Mouse (Mus musculus): ENCODE results near the gene Gucy2g.

Gucy2g gene

GRCm38 (mm10) chr19:55164162-55164561, 76.9 kb downstream of the Gucy2g start:
- DNase-seq (ENCODE audit: low read depth, low spot score), result no peak

DNA sequence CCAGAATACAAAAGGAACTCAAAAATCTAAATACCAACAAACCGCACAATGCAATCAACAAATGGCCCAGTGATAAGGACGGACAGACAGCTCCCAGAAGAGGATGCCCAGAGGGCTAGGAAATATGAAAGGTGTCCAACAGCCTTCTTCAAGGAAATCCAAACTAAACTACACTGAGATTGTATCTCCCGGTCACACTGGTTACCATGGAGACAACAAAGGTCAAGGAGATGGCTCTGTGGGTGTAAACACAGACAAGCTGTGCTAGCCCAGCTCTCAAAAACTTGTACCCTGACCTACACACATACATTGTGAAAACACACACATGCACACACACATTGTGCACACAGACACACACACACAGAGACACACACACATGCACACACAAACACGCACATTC, 78.8 kb downstream of the Gucy2g start:
- peak; percentile 45 for DNase-seq (ENCODE audit: low read depth, low spot score)

DNA sequence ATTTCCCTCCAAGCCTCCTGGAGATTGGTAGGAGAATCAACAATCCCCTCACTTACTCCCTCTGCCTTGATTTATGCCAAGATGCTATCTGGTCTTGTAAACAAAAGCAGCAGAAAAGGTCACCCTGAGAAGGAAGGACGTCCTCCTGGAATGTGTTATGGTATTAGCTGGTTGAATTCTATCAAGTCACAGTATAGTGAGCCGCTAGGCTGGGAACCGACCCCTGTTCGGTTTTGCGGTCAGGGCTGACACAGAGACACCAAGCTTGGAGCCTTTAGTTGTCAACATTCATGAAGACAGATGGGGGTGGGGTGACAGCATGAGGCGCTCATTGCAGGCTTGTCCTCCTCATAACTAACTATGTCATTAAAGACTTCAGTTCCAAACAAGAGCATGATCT, 81.2 kb downstream of the Gucy2g start:
- no peak for DNase-seq (ENCODE audit: low read depth, low spot score)

- DNase-seq (ENCODE audit: low read depth, low spot score), result no peak
Measured at GRCm38 (mm10) chr19:55158606-55159005, 82.4 kb downstream of the Gucy2g start.

DNA sequence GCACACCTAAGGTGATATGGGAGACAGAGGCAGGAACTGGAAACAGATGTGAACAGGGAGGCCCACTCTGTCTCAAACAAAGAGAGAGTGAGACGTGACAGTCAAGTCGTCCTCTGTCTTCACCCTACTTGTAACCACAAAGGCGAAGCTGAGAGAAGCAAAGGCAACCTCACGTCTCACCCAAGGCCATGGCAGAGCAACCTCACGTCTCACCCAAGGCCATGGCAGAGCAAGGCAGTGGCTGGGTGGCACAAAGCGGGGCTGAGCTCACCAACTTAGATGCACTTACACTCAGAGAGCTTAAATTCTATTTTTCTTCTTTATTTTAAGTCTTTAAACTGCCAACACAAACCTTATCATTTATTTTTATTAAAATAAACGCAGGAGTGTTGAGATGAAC, 84.0 kb downstream of the Gucy2g start:
- no peak for DNase-seq (ENCODE audit: low read depth, low spot score)

- DNase-seq (ENCODE audit: low read depth, low spot score), result no peak
Measured at GRCm38 (mm10) chr19:55152983-55153382, 88.1 kb downstream of the Gucy2g start.

GRCm38 (mm10) chr19:55152274-55152673, 88.8 kb downstream of the Gucy2g start:
- peak; percentile 35 for DNase-seq (ENCODE audit: low read depth, low spot score)

DNA sequence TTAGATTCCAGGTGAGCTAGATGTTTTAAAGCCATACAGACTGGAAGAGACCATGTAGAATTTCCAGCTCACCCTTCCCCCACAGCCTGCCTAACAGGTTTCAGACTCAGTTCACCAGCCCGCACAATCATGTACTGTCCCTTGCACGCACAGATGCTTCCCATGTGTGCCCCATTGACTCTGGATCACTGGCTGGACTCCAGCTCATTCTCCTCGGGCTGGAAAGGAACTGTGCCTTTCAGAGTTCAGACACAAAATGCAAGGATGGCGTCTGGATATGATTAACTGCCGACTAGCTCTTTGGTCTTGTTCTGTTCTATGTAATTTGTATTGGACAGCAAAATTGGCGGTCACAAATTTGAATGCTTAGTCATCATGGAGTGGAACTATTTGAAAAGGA, 91.4 kb downstream of the Gucy2g start:
- no peak for DNase-seq (ENCODE audit: low read depth, low spot score)

- no peak for DNase-seq (ENCODE audit: low read depth, low spot score)
Measured at GRCm38 (mm10) chr19:55148109-55148508, 92.9 kb downstream of the Gucy2g start.
